Mouse (Mus musculus): ENCODE data around the gene Cd300lg.

DNA sequence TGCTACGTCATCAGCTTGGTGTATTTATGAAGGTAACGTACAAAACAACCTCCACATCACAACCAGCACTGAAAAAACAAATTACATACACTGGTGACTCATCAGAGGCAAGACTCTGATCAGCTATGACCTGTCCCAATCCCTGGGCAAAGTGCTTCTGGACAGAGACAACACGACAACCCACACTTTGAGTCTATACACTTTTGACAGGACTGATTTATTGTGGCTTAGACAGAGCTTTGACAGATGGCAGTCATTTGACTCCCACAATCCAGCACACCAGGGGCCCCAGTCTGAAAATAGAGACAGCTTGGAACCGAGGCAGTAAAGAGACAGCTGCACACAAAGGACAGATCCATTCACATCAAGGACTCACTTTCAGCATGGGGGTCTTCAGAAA is 41.8 kb upstream of the Cd300lg start:
- TF ChIP-seq GATA1 (IDR thresholded peaks at IDR 0.05; ENCODE audit: low read length) (no peak), TAL1 (IDR thresholded peaks at IDR 0.05; ENCODE audit: low read length) (no peak)
